Mouse (Mus musculus) heart, embryonic 14.5 days (tissue): ENCODE measurements around the gene 1600015I10Rik. TPM values are rescaled to one million over a fixed set of nuclear protein-coding genes. Genes with fewer than 3 reads are reported as not detected.

Source experiments
- ATAC-seq: fragments of 200-750 bp; cut with Nextera tagmentation; 2 replicates; pipeline ENCODE4 v1.8.0; 2017; ENCODE audit warnings: low read depth, moderate TSS enrichment; ENCODE audit not compliant: insufficient number of reproducible peaks, insufficient read depth, low FRiP score
- H3K27ac ChIP-seq, 2 experiments: fragments of 200-500 bp in 1 of 2; fragments of 300-500 bp in 1 of 2; sonication (generic) in 1 of 2; replicated peaks in 1 of 2; 2 replicates each; pipeline ENCODE4 v1.5.1; 2012 to 2014; ENCODE audit warnings: low read depth in 2 of 2, low read length in 2 of 2, control low read depth in 1 of 2, mild to moderate bottlenecking in 1 of 2, mixed read lengths in 1 of 2; ENCODE audit not compliant: control insufficient read depth in 1 of 2, insufficient read depth in 1 of 2
- H3K27me3 ChIP-seq: fragments of 300-500 bp; sonication (generic); 2 replicates; pipeline ENCODE4 v1.6.1; 2014; ENCODE audit warnings: mild to moderate bottlenecking, low read length, control low read depth; ENCODE audit not compliant: control insufficient read depth, insufficient read depth
- H3K36me3 ChIP-seq: fragments of 300-500 bp; sonication (generic); 2 replicates; pipeline ENCODE4 v1.6.1; 2014; ENCODE audit warnings: mild to moderate bottlenecking, control low read depth, low read length, mixed read lengths; ENCODE audit not compliant: control insufficient read depth, insufficient read depth
- H3K4me1 ChIP-seq, 2 experiments: fragments of 200-500 bp in 1 of 2; fragments of 300-500 bp in 1 of 2; sonication (generic) in 1 of 2; 2 replicates each; pipeline ENCODE4 v1.6.1; 2012 to 2014; ENCODE audit warnings: low read length in 2 of 2, control low read depth in 1 of 2, mixed read lengths in 1 of 2; ENCODE audit not compliant: control insufficient read depth in 2 of 2, insufficient read depth in 2 of 2
- H3K4me2 ChIP-seq: fragments of 300-500 bp; sonication (generic); 2 replicates; pipeline ENCODE4 v1.6.1; 2014; ENCODE audit warnings: mild to moderate bottlenecking, low read length
- H3K4me3 ChIP-seq, 2 experiments: fragments of 200-500 bp in 1 of 2; fragments of 300-500 bp in 1 of 2; sonication (generic) in 1 of 2; 2 replicates each; pipeline ENCODE4 v1.5.1; 2012 to 2014; ENCODE audit warnings: low read length in 2 of 2, mild to moderate bottlenecking in 2 of 2, control low read depth in 1 of 2, low read depth in 1 of 2, moderate library complexity in 1 of 2; ENCODE audit not compliant: control insufficient read depth in 1 of 2, insufficient read depth in 1 of 2
- H3K9ac ChIP-seq: fragments of 300-500 bp; sonication (generic); 2 replicates; pipeline ENCODE4 v1.6.1; 2014; ENCODE audit warnings: mild to moderate bottlenecking, low read length
- H3K9me3 ChIP-seq: fragments of 300-500 bp; sonication (generic); 2 replicates; pipeline ENCODE4 v1.6.1; 2016; ENCODE audit warnings: low read length, control low read depth; ENCODE audit not compliant: control insufficient read depth
- WGBS: fragments of 180-500 bp; shearing (Covaris S2); extraction: QIAGEN DNeasy Blood & Tissue Kit; methylation state at CpG from one replicate; pipeline ENCODE4 v1.1.7; 2014; 5-methylcytosine and 5-hydroxymethylcytosine counted together
- polyA plus RNA-seq: library from polyadenylated mRNA; unstranded; fragments of >200 nt; fragmentation: Nextera tagmentation; extraction: Ambion mirVana; gene quantifications from 2 replicates; pipeline ENCODE4 v1.2.1, GENCODE M21; 2014

Gene 1600015I10Rik
- polyA plus RNA-seq, 1 experiment from 2014 or later = 0.11 TPM

DNA sequence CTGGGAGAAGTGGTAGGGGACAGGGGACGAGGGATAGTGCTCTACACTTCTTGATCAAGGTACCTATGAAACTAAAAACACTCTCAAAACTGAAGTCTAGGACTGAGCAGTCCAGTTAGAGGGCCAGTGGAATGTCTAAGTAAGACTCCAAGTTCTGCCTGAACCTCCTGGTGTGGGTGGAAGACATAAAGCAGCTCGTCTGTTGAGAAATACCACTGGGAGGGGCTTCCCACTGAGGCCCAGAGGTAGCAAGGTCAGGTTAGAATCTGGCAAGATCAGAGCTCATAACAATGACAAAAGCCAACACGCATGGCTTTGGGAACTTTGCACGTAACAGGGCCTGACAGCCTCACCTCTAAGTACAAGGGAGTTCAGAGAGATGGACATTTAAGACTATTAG is 26.3 kb upstream of the 1600015I10Rik start:
- no peaks in the 10 kb centered on the region for H3K9me3 ChIP-seq

GRCm38 (mm10) chr6:48905606-48906005 is 24.1 kb upstream of the 1600015I10Rik start:
- no peak overlapping the region for H3K4me3 ChIP-seq
- H3K4me2 ChIP-seq = no peak overlapping the region
- H3K4me1 ChIP-seq = no peaks in the 10 kb centered on the region
- H3K27ac ChIP-seq = no peak overlapping the region
- ATAC-seq = no peak
- no peak overlapping the region for H3K9ac ChIP-seq
- H3K27me3 ChIP-seq = no peaks in the 10 kb centered on the region
- 87% methylated on average over 13 of the region's 13 CpGs for WGBS
- no peaks in the 10 kb centered on the region for H3K36me3 ChIP-seq
- H3K9me3 ChIP-seq = no peaks in the 10 kb centered on the region

More for the DNA sequence above, 26.3 kb upstream of the 1600015I10Rik start:
- WGBS = 64% methylated on average over 4 of the region's 4 CpGs
- Histone ChIP-seq H3K27ac (no peak overlapping the region), H3K27me3 (no peaks in the 10 kb centered on the region), H3K4me1 (no peaks in the 10 kb centered on the region), H3K4me3 (no peak overlapping the region), H3K4me2 (no peak overlapping the region), H3K9ac (no peak overlapping the region), H3K36me3 (no peaks in the 10 kb centered on the region)
- no peak for ATAC-seq

- no peak overlapping the region for H3K4me3 ChIP-seq
- WGBS = 88% methylated on average over 14 of the region's 14 CpGs
- no peaks in the 10 kb centered on the region for H3K9me3 ChIP-seq
- no peaks in the 10 kb centered on the region for H3K4me1 ChIP-seq
- H3K36me3 ChIP-seq = no peaks in the 10 kb centered on the region
- H3K27ac ChIP-seq = no peak overlapping the region
- no peaks in the 10 kb centered on the region for H3K27me3 ChIP-seq
- H3K4me2 ChIP-seq = no peak overlapping the region
- no peak for ATAC-seq
- H3K9ac ChIP-seq = no peak overlapping the region
These were observed 23.3 kb upstream of the 1600015I10Rik start for GRCm38 (mm10) chr6:48906371-48906770.

DNA sequence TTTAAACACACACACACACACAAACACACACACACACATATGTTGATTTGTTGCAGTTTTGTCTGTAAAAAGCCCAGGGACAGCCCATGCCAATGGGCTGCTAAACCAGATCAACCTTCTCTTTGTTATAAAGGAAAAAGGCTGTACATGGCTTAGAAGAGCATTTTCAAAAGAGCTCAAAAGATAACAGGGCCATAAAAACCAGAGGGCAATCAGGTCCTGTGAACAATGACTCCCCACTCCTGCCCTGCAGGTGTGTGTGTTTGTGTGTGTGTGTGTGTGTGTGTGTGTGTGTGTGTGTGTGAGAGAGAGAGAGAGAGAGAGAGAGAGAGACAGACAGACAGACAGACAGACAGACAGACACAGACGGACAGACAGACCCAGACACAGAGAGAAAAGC is 20.5 kb upstream of the 1600015I10Rik start:
- no peak for ATAC-seq
- Histone ChIP-seq H3K4me1 (no peaks in the 10 kb centered on the region), H3K4me2 (no peak overlapping the region), H3K9me3 (no peaks in the 10 kb centered on the region), H3K27ac (no peak overlapping the region), H3K4me3 (no peak overlapping the region), H3K27me3 (no peaks in the 10 kb centered on the region), H3K36me3 (no peaks in the 10 kb centered on the region), H3K9ac (no peak overlapping the region)
- WGBS = 57% methylated on average over 1 of the region's 1 CpGs

DNA sequence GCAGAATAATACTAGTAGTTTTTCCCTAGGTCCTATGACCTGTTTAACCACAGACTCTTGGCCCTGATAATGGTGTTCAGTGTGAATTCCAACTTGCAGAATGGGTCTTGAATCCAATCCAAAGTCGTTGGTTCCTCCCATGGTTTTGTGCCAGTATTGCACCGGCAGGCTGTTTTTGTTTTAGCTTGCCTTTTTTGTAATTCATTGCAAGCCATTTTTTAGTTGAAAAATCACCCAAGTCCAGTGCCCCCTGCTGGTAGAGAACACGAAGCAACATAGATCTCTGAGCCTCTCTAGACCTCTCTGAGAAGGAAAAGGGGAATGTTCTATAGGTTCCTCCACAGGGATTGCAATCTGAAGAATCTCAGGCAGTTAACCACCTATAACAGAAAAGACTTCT is 17.7 kb upstream of the 1600015I10Rik start:
- WGBS = 38% methylated on average over 3 of the region's 3 CpGs
- ATAC-seq = no peak
- Histone ChIP-seq H3K27me3 (no peaks in the 10 kb centered on the region), H3K4me2 (no peak overlapping the region), H3K4me3 (no peak overlapping the region), H3K9me3 (no peaks in the 10 kb centered on the region), H3K27ac (no peak overlapping the region), H3K9ac (no peak overlapping the region), H3K36me3 (no peaks in the 10 kb centered on the region), H3K4me1 (no peaks in the 10 kb centered on the region)

DNA sequence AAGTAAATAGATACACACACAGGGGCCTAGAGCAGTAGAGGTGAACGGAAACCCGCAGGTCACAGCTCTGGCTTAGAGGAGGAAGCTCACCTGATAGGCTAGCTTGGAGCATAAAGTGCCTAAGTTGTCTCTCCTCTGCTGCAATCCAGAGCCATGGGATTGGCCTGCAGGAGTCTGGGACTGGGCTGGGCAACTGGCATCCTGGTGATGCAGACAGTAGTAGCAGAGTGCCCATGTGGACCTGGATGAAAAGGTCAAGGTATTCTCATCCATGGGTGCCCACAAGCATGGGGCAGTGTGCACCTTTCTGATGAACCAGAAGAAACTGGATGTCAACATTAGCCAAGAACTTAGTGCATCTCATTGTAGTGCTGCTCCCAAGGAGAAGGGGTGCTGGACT is 16.1 kb upstream of the 1600015I10Rik start:
- Histone ChIP-seq H3K4me3 (no peak overlapping the region), H3K4me1 (no peaks in the 10 kb centered on the region), H3K9ac (no peak overlapping the region), H3K4me2 (no peak overlapping the region), H3K27me3 (no peaks in the 10 kb centered on the region), H3K9me3 (no peaks in the 10 kb centered on the region), H3K36me3 (no peaks in the 10 kb centered on the region), H3K27ac (no peak overlapping the region)
- no peak for ATAC-seq
- WGBS = 89% methylated on average over 2 of the region's 2 CpGs

- Histone ChIP-seq H3K4me1 (no peaks in the 10 kb centered on the region), H3K9me3 (no peaks in the 10 kb centered on the region), H3K27me3 (no peaks in the 10 kb centered on the region), H3K9ac (no peak overlapping the region), H3K4me3 (no peak overlapping the region), H3K36me3 (no peaks in the 10 kb centered on the region), H3K27ac (no peak overlapping the region), H3K4me2 (no peak overlapping the region)
- 64% methylated on average over 2 of the region's 2 CpGs for WGBS
- ATAC-seq = no peak
These were observed 19.9 kb downstream of the 1600015I10Rik start for GRCm38 (mm10) chr6:48949596-48949995.

GRCm38 (mm10) chr6:48950676-48951075 is 21.0 kb downstream of the 1600015I10Rik start:
- 77% methylated on average over 5 of the region's 5 CpGs for WGBS
- Histone ChIP-seq H3K9me3 (no peaks in the 10 kb centered on the region), H3K27me3 (no peaks in the 10 kb centered on the region), H3K9ac (no peak overlapping the region), H3K4me2 (no peak overlapping the region), H3K36me3 (no peaks in the 10 kb centered on the region), H3K27ac (no peak overlapping the region), H3K4me3 (no peak overlapping the region), H3K4me1 (no peaks in the 10 kb centered on the region)
- ATAC-seq = no peak
